Mouse (Mus musculus) intestine, postnatal 0 days (tissue): ENCODE measurements at regions not wholly inside any gene's neighbourhood (a gene's known extent, or its start where the extent isn't known, plus 50 kb on each side); places are given as distances from the start of the nearest gene placed in this dataset.

Source experiments
- ATAC-seq: fragments of 200-750 bp; cut with Nextera tagmentation; 2 replicates; pipeline ENCODE4 v1.8.0; 2017; ENCODE audit warnings: mild to moderate bottlenecking, moderate TSS enrichment, moderate library complexity
- H3K27ac ChIP-seq: fragments of 300-500 bp; sonication (generic); 2 replicates; pipeline ENCODE4 v1.5.1; 2014; ENCODE audit warnings: mild to moderate bottlenecking, low read depth, low read length, moderate library complexity
- H3K27me3 ChIP-seq: fragments of 300-500 bp; sonication (generic); replicated peaks from 2 replicates; pipeline ENCODE4 v1.6.1; 2014; ENCODE audit warnings: low read length, mixed read lengths; ENCODE audit not compliant: control insufficient read depth, insufficient read depth
- H3K36me3 ChIP-seq: fragments of 300-500 bp; sonication (generic); 2 replicates; pipeline ENCODE4 v1.6.1; 2014; ENCODE audit warnings: mild to moderate bottlenecking, moderate library complexity; ENCODE audit not compliant: control insufficient read depth, insufficient read depth
- H3K4me1 ChIP-seq: fragments of 300-500 bp; sonication (generic); replicated peaks from 2 replicates; pipeline ENCODE4 v1.6.1; 2014; ENCODE audit warnings: antibody characterized with exemption, low read length, mixed read lengths; ENCODE audit not compliant: control insufficient read depth, insufficient read depth
- H3K4me2 ChIP-seq: fragments of 300-500 bp; sonication (generic); replicated peaks from 2 replicates; pipeline ENCODE4 v1.6.1; 2014; ENCODE audit warnings: low read depth, mild to moderate bottlenecking, moderate library complexity
- H3K4me3 ChIP-seq: fragments of 300-500 bp; sonication (generic); 2 replicates; pipeline ENCODE4 v1.5.1; 2014; ENCODE audit warnings: low read depth, low read length
- H3K9ac ChIP-seq: fragments of 300-500 bp; sonication (generic); 2 replicates; pipeline ENCODE4 v1.6.1; 2014; ENCODE audit warnings: mild to moderate bottlenecking, low read depth, low read length
- H3K9me3 ChIP-seq: fragments of 300-500 bp; sonication (generic); 2 replicates; pipeline ENCODE4 v1.6.1; 2016; ENCODE audit warnings: mixed run types; ENCODE audit not compliant: control insufficient read depth
- CTCF ChIP-seq: sonication (generic); IDR thresholded peaks from 2 replicates; pipeline ENCODE4 v1.5.1; 2016; ENCODE audit warnings: low read depth, mild to moderate bottlenecking, control low read depth, antibody characterized with exemption, moderate library complexity
- WGBS: fragments of 180-500 bp; shearing (Covaris S2); extraction: QIAGEN DNeasy Blood & Tissue Kit; methylation state at CpG from one replicate; pipeline ENCODE4 v1.1.7; 2014; 5-methylcytosine and 5-hydroxymethylcytosine counted together

GRCm38 (mm10) chr12:51294971-51295477 lies 52.8 kb upstream of the G2e3 start:
- Histone ChIP-seq H3K4me2 (no peak overlapping the region), H3K4me1 (no peaks in the 10 kb centered on the region), H3K27me3 (no peaks in the 10 kb centered on the region), H3K4me3 (no peak overlapping the region), H3K9me3 (no peaks in the 10 kb centered on the region), H3K36me3 (no peaks in the 10 kb centered on the region), H3K9ac (no peak overlapping the region), H3K27ac (no peak overlapping the region)
- ATAC-seq = no peak
- WGBS = 83% methylated on average over 4 of the region's 4 CpGs
- no peak for TF ChIP-seq CTCF

- no peak overlapping the region for H3K27ac ChIP-seq
- H3K9ac ChIP-seq = no peak overlapping the region
- ATAC-seq = no peak
- H3K36me3 ChIP-seq = no peaks in the 10 kb centered on the region
- H3K4me2 ChIP-seq = no peak overlapping the region
- no peaks in the 10 kb centered on the region for H3K9me3 ChIP-seq
- H3K4me1 ChIP-seq = no peaks in the 10 kb centered on the region; the same call in 1 of the 2 replicates
- whole genome bisulfite sequencing = 39% methylated on average over 1 of the region's 1 CpGs
- H3K4me3 ChIP-seq = no peak overlapping the region
- no peak for TF ChIP-seq CTCF
- H3K27me3 ChIP-seq = no peaks in the 10 kb centered on the region
Observed at GRCm38 (mm10) chr12:51278358-51278757, 69.5 kb upstream of the G2e3 start.

- H3K4me3 ChIP-seq = no peak overlapping the region
- no peaks in the 10 kb centered on the region for H3K36me3 ChIP-seq
- no peaks in the 10 kb centered on the region for H3K27me3 ChIP-seq
- peak; percentile 71 for TF ChIP-seq CTCF
- no peaks in the 10 kb centered on the region for H3K9me3 ChIP-seq
- no peaks in the 10 kb centered on the region; the same call in 1 of the 2 replicates for H3K4me1 ChIP-seq
- no peak for ATAC-seq
- no peak overlapping the region for H3K4me2 ChIP-seq
- no peak overlapping the region for H3K9ac ChIP-seq
- 49% methylated on average over 14 of the region's 14 CpGs for WGBS
- H3K27ac ChIP-seq = no peak overlapping the region
Observed at GRCm38 (mm10) chr12:51275818-51276538, 71.9 kb upstream of the G2e3 start.

- no peak for ATAC-seq
- H3K27ac ChIP-seq = no peak overlapping the region
- H3K4me2 ChIP-seq = no peak overlapping the region
- no peaks in the 10 kb centered on the region for H3K9me3 ChIP-seq
- 81% methylated on average over 5 of the region's 5 CpGs for WGBS
- no peak overlapping the region for H3K4me3 ChIP-seq
- no peak overlapping the region for H3K9ac ChIP-seq
- H3K27me3 ChIP-seq = no peaks in the 10 kb centered on the region
- no peaks in the 10 kb centered on the region for H3K36me3 ChIP-seq
- H3K4me1 ChIP-seq = no peaks in the 10 kb centered on the region; the same call in 1 of the 2 replicates
- TF ChIP-seq CTCF = no peak
Observed at GRCm38 (mm10) chr12:51273486-51273885, 74.4 kb upstream of the G2e3 start.

GRCm38 (mm10) chr12:51242839-51243238 lies 105.0 kb upstream of the G2e3 start:
- no peaks in the 10 kb centered on the region for H3K9me3 ChIP-seq
- no peak overlapping the region for H3K4me3 ChIP-seq
- ATAC-seq = no peak
- H3K36me3 ChIP-seq = no peaks in the 10 kb centered on the region
- 78% methylated on average over 7 of the region's 7 CpGs for WGBS
- no peak overlapping the region for H3K9ac ChIP-seq
- no peak overlapping the region for H3K27ac ChIP-seq
- no peaks in the 10 kb centered on the region for H3K4me1 ChIP-seq
- TF ChIP-seq CTCF = no peak
- no peak overlapping the region for H3K4me2 ChIP-seq
- H3K27me3 ChIP-seq = no peaks in the 10 kb centered on the region

GRCm38 (mm10) chr12:51241131-51241781 lies 106.6 kb upstream of the G2e3 start:
- H3K9ac ChIP-seq = no peak overlapping the region
- no peaks in the 10 kb centered on the region for H3K9me3 ChIP-seq
- no peak overlapping the region for H3K4me2 ChIP-seq
- H3K27me3 ChIP-seq = no peaks in the 10 kb centered on the region
- ATAC-seq = no peak
- no peak for TF ChIP-seq CTCF
- H3K27ac ChIP-seq = no peak overlapping the region
- H3K4me3 ChIP-seq = no peak overlapping the region
- WGBS = 85% methylated on average over 7 of the region's 7 CpGs
- no peaks in the 10 kb centered on the region for H3K36me3 ChIP-seq
- no peaks in the 10 kb centered on the region for H3K4me1 ChIP-seq
